Mouse (Mus musculus): ENCODE measurements around the gene Hspa5.

- TF ChIP-seq POLR2A (IDR thresholded peaks at IDR 0.05; ENCODE audit: borderline replicate concordance, extremely low read depth, insufficient read depth, insufficient read length, poor library complexity, severe bottlenecking) = no peak
- no peak for TF ChIP-seq CTCF (IDR thresholded peaks at IDR 0.05; ENCODE audit: borderline replicate concordance, extremely low read depth, insufficient read depth, insufficient read length)
Observed at GRCm38 (mm10) chr2:34739684-34740391, 31.9 kb upstream of the Hspa5 start.

Measured in brain, embryonic 14.5 days (tissue).